Mouse (Mus musculus) cerebellum, adult (tissue): ENCODE measurements around the gene Cer1.
A peak's percentile ranks its signal among the peaks of the same experiment; 100 is the strongest.

Experiments used
- ATAC-seq: cut with Nextera tagmentation; 2 replicates; pipeline ENCODE4 v1.9.2; 2017; ENCODE audit warnings: mild to moderate bottlenecking, moderate library complexity, mixed read lengths; ENCODE audit not compliant: insufficient number of reproducible peaks, low FRiP score, low TSS enrichment

The Cer1 gene

DNA sequence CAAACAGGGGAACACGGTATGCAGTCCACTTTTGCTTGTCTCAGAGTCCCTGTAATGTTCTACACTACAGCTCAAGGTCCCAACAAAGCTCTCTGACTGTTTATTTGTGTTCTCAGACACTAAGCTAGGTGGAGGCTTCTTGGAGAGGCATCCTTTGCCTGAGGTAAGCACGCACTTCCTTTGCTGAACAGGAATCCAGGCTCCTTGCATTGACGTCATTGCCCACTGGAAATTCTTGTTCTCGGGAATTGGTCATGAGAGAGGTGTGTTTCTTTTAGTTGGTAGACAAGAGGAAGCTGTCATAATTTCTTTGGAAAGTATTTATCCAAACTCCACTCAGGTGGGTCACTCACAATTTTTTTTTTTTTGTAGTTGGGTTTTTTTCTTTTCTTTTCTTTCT lies 9.4 kb downstream of the Cer1 start:
- ATAC-seq, result no peak

DNA sequence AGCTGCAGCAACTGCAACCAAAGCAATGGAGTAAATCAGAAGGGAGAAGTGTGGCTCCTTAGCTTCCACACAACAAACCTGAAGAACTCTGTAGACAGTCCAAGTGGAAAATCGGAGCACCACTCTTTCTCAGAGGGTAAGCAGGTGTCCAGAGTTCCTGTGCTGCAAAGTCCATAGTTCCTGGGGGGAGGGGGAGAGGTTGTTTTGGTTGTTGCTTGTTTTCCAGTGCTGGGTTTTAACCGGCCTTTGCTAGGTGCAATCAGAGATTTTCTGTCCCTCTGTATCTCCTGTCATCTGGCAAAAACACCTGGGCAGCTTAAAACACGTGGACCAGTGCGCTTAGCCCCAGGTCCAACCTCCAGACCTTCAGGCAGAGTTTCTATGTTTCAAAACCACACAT lies 10.2 kb downstream of the Cer1 start:
- ATAC-seq, result no peak

GRCm38 (mm10) chr4:82872548-82872947 lies 12.4 kb downstream of the Cer1 start:
- no peak for ATAC-seq

- ATAC-seq, result no peak
These were observed 12.8 kb downstream of the Cer1 start for GRCm38 (mm10) chr4:82872121-82872520.

DNA sequence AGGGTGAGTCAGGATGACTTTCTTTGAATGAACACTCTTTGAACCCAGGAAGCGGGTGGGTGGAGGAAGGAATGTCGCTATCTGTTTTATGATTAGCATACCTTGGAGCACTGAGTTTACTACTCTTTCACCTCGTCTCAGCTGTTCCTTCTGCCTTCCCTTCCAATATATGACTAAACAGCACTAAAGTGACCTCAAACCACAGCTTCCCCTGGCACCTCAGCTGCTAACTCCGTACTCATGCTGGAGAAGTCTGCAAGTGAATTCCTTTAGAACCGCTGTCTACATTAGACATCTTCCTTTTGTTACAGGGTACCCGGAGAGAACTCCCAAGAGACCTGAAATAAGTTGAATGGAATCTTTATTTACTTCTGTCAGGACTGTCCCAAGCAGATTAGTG lies 14.0 kb downstream of the Cer1 start:
- no peak for ATAC-seq

GRCm38 (mm10) chr4:82867731-82868445 lies 17.1 kb downstream of the Cer1 start:
- ATAC-seq, result no peak

DNA sequence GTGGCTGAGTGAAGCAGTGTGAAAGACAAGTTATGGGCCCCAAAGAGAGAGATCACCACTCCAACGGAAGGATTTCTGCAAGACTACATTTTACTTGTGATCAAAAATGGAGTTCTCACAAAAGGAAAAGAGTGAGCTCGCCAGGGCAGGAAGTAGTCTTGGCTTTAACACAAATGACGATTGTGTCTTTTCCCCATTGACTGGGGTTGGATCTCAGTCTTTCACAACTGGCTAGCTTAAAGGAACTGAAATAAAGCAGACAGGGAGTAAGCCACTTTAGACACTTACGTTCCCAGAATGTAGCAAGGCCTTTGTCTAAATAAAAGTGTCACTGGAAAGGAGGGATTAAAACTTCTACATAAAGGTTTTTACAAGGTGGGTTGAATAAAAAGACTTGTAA lies 17.8 kb downstream of the Cer1 start:
- ATAC-seq, result no peak

DNA sequence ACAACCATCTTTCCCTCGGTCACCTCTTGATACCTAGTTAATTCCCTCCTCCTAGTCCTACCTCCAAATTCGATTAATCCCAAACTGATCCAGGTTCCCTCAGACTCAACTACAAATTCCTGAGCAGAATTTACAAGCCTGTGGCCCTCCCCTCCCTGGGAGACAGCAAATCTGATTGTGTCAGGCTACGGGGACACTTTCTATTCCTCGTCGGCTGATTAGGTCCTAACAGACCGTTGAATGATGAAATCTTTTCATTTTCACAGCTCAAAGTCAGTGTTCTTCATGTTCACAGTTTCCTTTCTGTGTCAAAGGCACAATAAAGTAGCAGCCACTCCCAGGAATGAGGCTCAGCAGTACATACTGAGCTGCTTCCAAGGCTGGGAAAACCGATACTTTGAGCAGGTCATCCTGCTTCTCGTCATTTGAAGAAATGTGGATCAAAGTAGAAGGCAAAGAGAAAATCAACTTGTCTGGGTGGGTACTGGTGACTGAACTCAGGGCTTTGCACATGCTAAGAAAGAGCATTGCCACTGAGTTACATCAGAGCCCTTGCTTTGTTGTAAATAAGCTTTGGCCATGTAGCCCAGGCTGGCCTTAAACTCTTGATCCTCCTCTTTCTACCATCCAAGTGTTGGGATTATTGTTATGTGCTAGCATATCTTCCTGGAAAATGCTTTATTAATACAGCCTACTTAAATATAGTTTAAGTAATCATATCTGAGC lies 19.8 kb downstream of the Cer1 start:
- ATAC-seq, result no peak

DNA sequence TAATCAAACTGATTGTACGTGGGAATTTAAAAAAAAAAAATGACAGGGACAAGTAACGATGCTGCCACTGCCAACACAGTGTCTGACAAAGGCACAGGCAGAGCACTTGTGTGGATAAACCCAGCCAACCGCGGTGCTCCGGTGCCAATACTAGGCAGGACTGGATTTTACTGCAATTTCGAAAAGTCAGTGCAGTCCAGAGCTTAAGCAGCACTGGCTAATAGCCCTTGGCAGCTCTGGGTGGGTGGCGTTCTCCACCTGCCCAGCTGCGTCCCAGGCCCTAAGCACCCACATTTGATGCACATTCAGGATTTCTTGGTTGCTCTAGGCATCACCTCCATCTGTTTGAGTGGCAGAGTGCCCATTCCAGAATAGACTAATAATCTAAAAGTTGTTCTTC lies 21.6 kb downstream of the Cer1 start:
- ATAC-seq, result no peak

DNA sequence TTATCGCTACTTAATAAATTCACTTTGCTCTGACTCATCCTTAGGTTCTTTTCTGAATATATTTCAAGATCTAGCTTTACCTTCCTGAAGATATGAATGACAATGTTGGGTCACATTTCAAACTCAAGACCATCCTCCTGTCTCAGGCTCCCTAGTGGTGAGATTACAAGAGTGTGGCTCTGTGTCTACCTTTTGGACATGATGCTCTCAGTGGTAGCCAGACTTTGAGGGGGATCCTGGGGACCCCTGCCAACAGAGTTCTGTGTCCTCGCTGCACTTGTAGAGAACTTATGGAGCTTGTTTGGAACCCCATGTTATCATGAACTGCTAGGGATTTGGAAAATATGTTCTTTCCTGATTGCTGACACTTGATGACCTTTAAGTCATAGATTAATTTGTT lies 23.5 kb downstream of the Cer1 start:
- ATAC-seq, result no peak

- ATAC-seq, result no peak
These were observed 24.4 kb downstream of the Cer1 start for GRCm38 (mm10) chr4:82860566-82860965.

GRCm38 (mm10) chr4:82859131-82860125 lies 25.5 kb downstream of the Cer1 start, which contains the start of gene Zdhhc21:
Gene Zdhhc21 (minus strand): TSS chr4:82859958.
- peak; percentile 86 for ATAC-seq

DNA sequence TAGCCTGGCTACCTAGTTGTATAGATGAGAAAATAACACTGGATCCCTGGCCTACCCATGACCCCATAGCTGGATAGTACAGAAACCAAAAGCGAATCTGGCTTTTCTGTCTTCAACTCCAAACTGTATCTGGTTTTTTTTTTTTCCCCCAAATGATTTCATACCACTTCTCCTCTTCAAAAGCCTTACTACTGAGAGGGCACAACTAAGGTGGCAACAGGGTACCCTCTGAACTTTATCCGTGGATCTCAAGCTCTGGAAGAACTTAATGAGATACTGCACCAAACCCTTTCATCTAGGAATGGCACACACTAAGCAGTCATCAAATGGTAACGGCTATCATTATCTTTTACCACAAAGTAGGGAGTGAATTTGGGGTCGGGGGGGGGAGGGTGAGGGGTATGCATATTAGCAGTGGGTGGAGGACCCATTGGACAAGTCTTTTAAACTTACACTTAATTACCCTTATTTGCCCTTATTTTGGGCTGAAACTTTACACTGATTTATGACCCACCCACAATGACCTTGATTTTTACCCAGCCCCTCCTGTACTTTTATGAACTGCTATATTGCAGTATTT lies 26.4 kb downstream of the Cer1 start:
- ATAC-seq, result no peak

DNA sequence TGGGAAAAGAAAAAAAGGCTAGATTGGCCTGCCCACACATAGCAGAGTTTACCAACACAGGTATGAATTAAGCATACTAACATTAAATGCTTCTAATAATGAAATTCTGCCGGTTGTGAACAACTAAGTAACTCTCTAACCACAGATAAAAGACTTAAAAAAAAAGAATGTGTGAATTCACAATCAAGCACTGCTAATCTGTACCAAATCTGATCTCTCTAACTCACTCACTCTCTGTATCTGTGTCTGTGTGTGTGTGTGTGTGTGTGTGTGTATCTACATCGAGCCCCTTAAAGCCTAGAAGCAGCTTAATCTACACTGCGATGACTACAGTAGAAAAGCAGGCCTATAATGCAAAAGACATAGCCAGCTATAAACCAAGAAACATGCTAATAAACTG lies 28.0 kb downstream of the Cer1 start:
- ATAC-seq, result no peak

DNA sequence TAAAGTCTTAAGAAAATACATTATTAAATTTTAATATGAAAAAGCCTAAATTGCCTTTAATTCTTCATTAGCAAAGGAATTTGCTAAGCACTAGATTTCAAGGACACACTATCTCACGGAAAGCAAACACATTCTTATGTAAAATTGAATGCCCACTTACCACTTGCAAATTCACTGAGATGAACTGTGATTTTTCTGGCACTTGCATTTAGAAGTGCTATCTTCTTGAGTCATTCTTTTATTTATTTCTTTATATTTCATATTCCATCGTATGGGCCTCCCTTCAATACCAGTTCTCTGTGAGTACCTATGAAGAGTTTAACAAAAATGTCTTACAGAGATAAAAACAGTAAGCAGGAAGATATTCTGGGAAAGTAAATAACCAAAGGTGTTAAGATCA lies 31.1 kb downstream of the Cer1 start:
- no peak for ATAC-seq

DNA sequence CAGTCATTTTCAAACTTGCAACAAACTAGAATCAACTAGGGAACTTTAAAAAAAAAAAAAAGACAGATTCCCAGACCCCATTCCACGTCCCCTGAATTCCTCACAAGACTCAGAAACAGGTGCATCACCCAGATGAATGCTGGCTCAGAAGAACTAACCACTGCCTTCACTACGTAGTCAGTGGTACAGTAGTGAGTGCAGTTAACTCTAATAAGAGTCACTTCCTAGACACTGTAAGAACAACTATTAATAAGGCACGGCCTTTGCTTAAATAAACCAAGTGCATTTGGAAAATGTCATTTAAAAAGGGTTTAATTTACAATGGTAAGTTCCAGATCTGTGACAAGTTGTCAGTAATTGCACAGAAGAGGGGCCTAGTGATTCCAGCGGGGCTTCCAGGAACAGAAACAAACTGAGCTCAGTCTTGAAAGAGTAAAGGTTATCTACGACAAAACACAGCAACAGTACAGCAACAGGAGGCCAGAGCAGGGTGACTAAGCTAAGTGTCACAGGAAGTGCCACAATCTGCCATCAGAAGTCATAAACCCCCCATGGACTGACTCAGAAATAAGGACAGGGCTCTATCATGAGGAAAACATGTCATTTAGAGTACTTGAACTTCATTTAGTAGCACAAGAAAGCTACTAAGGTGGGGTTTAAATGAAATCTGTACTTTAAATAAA lies 36.3 kb downstream of the Cer1 start:
- no peak for ATAC-seq

DNA sequence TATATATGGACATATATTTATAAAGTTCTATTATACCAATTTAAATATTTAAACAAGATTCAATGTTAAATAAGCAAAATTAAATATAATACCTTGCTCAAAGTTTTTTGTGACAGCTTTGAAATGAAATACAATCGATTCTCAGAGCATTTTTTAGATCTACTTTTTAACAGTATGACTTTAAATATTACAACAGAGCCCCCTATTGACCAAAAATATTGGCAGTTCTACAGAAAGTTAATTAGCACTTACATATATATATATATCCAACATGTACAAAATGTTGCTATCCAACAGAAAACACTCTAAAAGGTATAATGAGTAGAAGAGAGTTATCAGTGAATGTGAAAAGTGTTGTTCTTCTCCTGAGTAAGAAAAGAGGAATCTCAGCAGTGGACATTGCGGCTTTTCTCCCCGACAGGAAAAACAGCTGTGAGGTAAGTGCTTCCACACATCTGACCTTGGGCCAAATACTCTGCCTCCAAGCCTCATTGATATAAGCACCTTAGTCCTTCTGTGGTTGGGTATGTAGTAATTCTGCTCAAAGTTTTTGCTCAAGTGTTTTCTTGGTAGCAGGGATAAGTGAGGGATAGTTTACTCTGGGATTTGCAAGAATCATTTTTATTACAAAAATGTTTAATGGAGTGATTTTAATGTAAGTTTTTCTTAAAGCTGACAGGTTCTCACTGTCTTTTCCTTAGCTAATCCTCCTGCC lies 47.3 kb downstream of the Cer1 start:
- no peak for ATAC-seq
